In genomic region chr19:53529705-53530562, GRCm38 (mm10) we compare ENCODE assay signal across 8 mouse cellular contexts. TPM values are rescaled to one million over a fixed set of nuclear protein-coding genes. Genes with fewer than 3 reads are reported as not detected.
A peak's percentile ranks its signal among the peaks of the same experiment; 100 is the strongest.
DNase-seq lines count a peak whose midpoint lies in the region; ATAC-seq lines count a peak whose summit lies in the region.

No protein-coding gene starts in this region.

- H3K9me3 ChIP-seq in embryonic facial prominence, embryonic 10.5 days: no peaks in the 10 kb centered on the region
- H3K9me3 ChIP-seq in hindbrain, embryonic 13.5 days: no peaks in the 10 kb centered on the region
- no peaks in the 10 kb centered on the region for H3K9me3 ChIP-seq in liver, embryonic 12.5 days (replicated peaks)

- DNase-seq in A20 (ENCODE audit: low read depth, low spot score) (peak; percentile 63), MN1 (ENCODE audit: low spot score) (peak; percentile 50)
- peak; percentile 78 for DNase-seq in embryonic facial prominence, embryonic 10.5 days (ENCODE audit: low spot score)
- DNase-seq in naive thymus-derived CD4-positive, alpha-beta T cell, adult 2 months (ENCODE audit: low read depth): peak; percentile 74
- DNase-seq in yolk sac, embryonic 10.5 days (ENCODE audit: low spot score): peak; percentile 55
- DNase-seq in left cerebral cortex, postnatal 10 days (ENCODE audit: extremely low spot score in 1 of 2, low spot score in 2 of 2): no peak

- H3K9ac ChIP-seq in hindbrain, embryonic 13.5 days: peak overlapping the region; percentile 73
- H3K9ac ChIP-seq in liver, embryonic 12.5 days: peak overlapping the region; percentile 59; the same call in 1 of the 2 replicates

- H3K4me2 ChIP-seq in hindbrain, embryonic 13.5 days: peak overlapping the region; percentile 82
- peak overlapping the region; percentile 96 for H3K4me2 ChIP-seq in liver, embryonic 12.5 days

- intact Hi-C loops in left cerebral cortex, postnatal 10 days (cut with DNase I): loop anchor here (5.0 kb wide), 2 partner anchors 113 to 138 kb away; partner anchors contain the start of gene Smndc1

- peak overlapping the region; percentile 75 for H3K4me3 ChIP-seq in embryonic facial prominence, embryonic 10.5 days
- H3K4me3 ChIP-seq in hindbrain, embryonic 13.5 days: peak overlapping the region; percentile 58
- H3K4me3 ChIP-seq in liver, embryonic 12.5 days: peak overlapping the region; percentile 62

- peaks cover 12% of the 10 kb centered on the region for H3K36me3 ChIP-seq in embryonic facial prominence, embryonic 10.5 days (replicated peaks)
- no peaks in the 10 kb centered on the region for H3K36me3 ChIP-seq in hindbrain, embryonic 13.5 days
- H3K36me3 ChIP-seq in liver, embryonic 12.5 days: no peaks in the 10 kb centered on the region; the same call in 1 of the 2 replicates

- H3K27ac ChIP-seq in embryonic facial prominence, embryonic 10.5 days (replicated peaks): peak overlapping the region; percentile 86
- no peak overlapping the region for H3K27ac ChIP-seq in hindbrain, embryonic 13.5 days
- H3K27ac ChIP-seq in liver, embryonic 12.5 days: 0 out of 2 replicates have a peak overlapping the region, but pooled peaks have one; percentile 10

- peak; percentile 26 for ATAC-seq in hindbrain, embryonic 13.5 days (ENCODE audit: low FRiP score)
- ATAC-seq in liver, embryonic 12.5 days: no peak

- peaks cover 57% of the 10 kb centered on the region for H3K4me1 ChIP-seq in embryonic facial prominence, embryonic 10.5 days
- H3K4me1 ChIP-seq in hindbrain, embryonic 13.5 days (replicated peaks): peaks cover 29% of the 10 kb centered on the region
- peaks cover 44% of the 10 kb centered on the region for H3K4me1 ChIP-seq in liver, embryonic 12.5 days

- WGBS in embryonic facial prominence, embryonic 10.5 days: 2% methylated on average over 31 of the region's 31 CpGs
- WGBS in hindbrain, embryonic 13.5 days: under 1% methylated on average over 31 of the region's 31 CpGs
- WGBS in liver, embryonic 12.5 days (ENCODE audit: insufficient replicate concordance): 4% methylated on average over 31 of the region's 31 CpGs

- H3K27me3 ChIP-seq in embryonic facial prominence, embryonic 10.5 days (replicated peaks; ENCODE audit: low read depth, poor library complexity, severe bottlenecking): peaks cover 41% of the 10 kb centered on the region
- H3K27me3 ChIP-seq in hindbrain, embryonic 13.5 days: peaks cover 47% of the 10 kb centered on the region
- peaks cover 59% of the 10 kb centered on the region for H3K27me3 ChIP-seq in liver, embryonic 12.5 days (replicated peaks)

RNA-seq across cellular contexts. Expression of gene Dusp5, which starts 1.0 kb away (rescaled TPM):
- polyA plus RNA-seq in embryonic facial prominence, embryonic 10.5 days (2016; fragmentation: Nextera tagmentation; extraction: Ambion mirVana): 6.9 and 7.8 TPM in 2 replicates
- 1.6 and 2.3 TPM in 2 replicates for polyA plus RNA-seq in hindbrain, embryonic 13.5 days (2015; fragmentation: Nextera tagmentation; extraction: Ambion mirVana)
- 5.7 and 5.9 TPM in 2 replicates for polyA plus RNA-seq in liver, embryonic 12.5 days (2016; fragmentation: Nextera tagmentation; extraction: Ambion mirVana)
- 1 to 10 TPM; 5.4 to 5.5 TPM for total RNA-seq in left cerebral cortex, postnatal 10 days (2021)

RNA-seq across cellular contexts. Expression of gene Nutf2-ps1, which starts 58.9 kb away (rescaled TPM):
- polyA plus RNA-seq in embryonic facial prominence, embryonic 10.5 days (2016; fragmentation: Nextera tagmentation; extraction: Ambion mirVana): 567 and 585 TPM in 2 replicates
- polyA plus RNA-seq in hindbrain, embryonic 13.5 days (2015; fragmentation: Nextera tagmentation; extraction: Ambion mirVana): 283 and 310 TPM in 2 replicates
- 289 and 313 TPM in 2 replicates for polyA plus RNA-seq in liver, embryonic 12.5 days (2016; fragmentation: Nextera tagmentation; extraction: Ambion mirVana)
- total RNA-seq in left cerebral cortex, postnatal 10 days (2021): 10 to 100 TPM; 53.6 to 63.8 TPM

Comparison
In these comparisons a context has a peak if more than half of its experiments do, and no peak if none do; other contexts are left out.
1. DNase-seq: peak in A20 (single experiment), MN1 (single experiment), embryonic facial prominence, embryonic 10.5 days (single experiment), naive thymus-derived CD4-positive, alpha-beta T cell, adult 2 months (single experiment) and yolk sac, embryonic 10.5 days (single experiment); none in left cerebral cortex, postnatal 10 days (0 of 2).
2. Peak in every context shown above with its lines, with median percentiles within 50 percentile points of each other: H3K4me3 ChIP-seq.